Mouse (Mus musculus) brain, adult 10 weeks (tissue): ENCODE data around the gene Nfkbie. TPM values are rescaled to one million over a fixed set of nuclear protein-coding genes. Genes with fewer than 3 reads are reported as not detected.

Experiments
- polyA plus RNA-seq: library from polyadenylated mRNA; stranded (reverse); fragments of 350-450 nt; fragmentation: Illumina TruSeq; extraction: RNeasy Lipid Tissue Mini Kit (QIAGEN cat#74804); gene quantifications from one replicate; pipeline ENCODE4 v1.2.3, GENCODE M21; 2015; ENCODE audit warnings: low read depth, low replicate concordance

The Nfkbie gene
- 2.3 TPM for polyA plus RNA-seq

GRCm38 (mm10) chr17:45555452-45556106, at the start of gene Nfkbie:
Nfkbie (plus strand) TSS chr17:45555703.

DNA sequence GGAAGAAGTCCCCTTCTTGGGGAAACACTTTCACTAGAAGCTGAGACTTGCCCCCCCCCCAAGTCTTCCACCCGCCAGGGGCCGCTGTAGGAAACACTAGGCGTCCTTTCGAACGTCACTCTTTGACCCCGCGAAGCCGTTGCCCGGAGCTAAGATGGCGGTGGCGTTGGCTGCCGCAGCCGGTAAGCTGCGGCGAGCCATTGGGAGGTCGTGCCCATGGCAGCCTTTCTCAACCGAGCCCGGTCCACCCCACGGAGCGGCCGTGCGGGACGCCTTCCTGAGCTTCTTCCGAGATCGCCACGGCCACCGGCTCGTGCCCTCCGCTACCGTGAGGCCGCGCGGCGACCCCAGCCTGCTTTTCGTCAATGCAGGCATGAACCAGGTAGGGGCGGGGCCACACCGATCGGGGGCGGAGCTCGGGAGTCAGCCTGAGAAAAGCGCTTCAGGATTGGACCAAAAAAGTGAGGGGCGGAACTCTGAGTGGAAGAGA, 48.8 kb upstream of the Nfkbie start, which contains the start of gene Aars2:
TSS of gene Aars2 (plus strand) at position 142 of the 490 bp plus-strand sequence.

GRCm38 (mm10) chr17:45523263-45523662, 32.2 kb upstream of the Nfkbie start, which contains the start of gene Tcte1:
Tcte1 (plus strand) TSS chr17:45523434.

DNA sequence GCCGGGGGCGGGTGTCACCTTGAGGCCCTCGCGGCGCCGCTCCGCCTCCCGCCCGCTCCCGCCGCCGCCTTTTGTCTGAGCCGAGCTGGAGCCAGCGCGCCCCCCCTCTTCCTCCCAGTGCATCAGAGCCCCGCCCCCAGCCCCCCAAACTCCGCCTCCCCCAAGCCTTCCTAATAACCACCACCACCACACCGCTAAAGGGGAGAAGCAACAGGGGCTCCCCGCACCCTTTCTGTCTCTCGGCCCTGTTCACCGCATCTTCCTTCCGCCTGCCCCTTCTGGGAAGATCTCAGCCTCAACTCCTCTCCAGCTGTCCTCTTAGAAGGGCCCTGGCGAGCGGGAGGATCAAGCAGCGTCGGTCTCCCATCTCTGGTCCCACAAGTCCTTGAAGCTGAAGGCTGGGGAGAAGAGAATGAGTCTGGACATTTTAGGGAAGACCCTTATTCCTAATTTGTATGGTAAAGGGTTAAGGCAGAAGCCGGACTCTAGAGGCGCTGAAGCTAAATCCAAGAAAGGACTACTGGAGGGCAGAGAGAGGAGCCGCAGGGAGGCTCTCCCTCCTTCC, 5.8 kb upstream of the Nfkbie start, which contains the start of gene Tmem151b:
TSS of gene Tmem151b (minus strand) at position 61 of the 565 bp plus-strand sequence.

DNA sequence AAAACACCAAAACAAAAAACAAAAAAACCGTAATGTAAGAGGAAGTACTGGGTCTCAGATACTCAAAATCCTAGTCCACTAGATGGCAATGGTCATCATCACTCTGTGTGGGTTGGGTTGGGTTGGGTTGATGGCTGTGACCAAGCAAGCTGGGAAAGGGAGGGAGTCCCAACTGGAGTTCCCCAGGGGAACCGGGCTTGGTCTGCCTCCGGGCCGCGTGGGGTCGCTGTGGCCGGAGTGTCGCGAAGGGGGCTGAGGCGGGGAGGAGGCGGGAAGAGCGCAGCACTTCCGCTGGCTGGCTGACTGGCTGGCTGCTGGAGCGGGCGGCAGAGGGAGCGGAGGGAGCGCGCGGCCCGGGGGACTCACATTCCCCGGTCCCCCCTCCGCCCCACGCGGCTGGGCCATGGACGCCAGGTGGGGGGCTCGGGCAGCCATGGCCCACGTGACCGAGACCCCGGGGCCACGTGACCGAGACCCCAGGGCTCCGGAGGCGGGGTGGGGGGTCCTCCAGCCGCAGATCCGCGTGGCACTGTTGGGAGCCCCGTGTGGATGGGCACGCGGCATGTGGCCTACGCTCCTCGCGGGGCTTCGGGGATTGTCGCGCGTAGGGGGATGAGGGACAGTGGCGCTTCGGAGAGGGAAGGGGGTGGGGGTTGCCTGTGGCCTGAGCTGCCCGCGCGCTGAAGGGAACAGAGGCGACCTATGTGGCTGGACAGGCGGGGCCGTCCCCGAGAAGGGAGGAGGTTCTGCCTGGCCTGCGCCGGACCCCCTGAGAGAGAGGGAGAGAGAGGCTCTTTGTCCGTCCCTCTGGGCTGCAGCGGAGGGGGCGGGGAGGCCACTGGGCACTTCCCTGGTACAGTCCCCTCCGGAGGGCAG, 8.4 kb downstream of the Nfkbie start, which contains the start of gene Slc35b2:
TSS of gene Slc35b2 (plus strand) at position 220 of the 876 bp plus-strand sequence.

GRCm38 (mm10) chr17:45573087-45573779, 17.7 kb downstream of the Nfkbie start, which contains the start of gene Hsp90ab1:
Hsp90ab1 (minus strand) TSS chr17:45573271.

DNA sequence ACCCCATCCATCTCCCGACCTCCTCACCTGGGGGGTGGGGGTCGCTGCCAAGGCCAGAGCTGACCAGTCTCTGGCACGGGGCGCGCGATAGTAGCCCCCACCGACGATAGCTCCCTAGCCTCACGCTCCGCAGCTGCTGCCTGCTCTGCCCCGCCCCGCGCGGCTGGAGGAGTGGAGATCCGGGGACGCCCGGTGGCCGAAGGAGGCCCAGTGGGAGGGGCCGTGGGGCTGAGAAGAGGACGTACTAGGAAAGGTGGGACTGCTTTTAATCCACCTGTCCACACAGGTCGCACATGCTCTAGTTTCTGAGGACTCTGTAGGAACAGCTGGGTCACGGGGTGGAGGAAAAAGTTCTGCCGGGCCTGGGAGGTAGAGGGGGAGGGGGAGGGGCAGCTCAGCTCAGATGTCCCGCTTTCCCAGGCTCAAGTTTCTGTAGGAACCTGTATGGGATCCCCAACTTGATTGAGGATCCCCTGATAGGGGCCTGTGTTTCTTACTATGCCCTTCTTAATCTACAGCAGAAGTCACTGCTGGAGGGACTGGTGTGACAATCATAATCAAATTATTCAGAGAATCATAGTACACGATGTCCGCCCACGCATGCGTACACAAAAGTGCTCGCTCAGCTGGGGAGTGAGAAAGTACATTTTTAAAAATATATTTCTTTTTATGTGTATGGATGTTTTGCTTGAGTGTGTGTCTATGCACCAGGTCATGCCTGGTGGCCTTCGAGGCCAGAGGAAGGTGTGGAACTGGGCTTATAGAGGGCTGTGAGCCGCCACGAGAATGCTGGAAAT, 44.1 kb downstream of the Nfkbie start, which contains the start of gene Slc29a1:
TSS of gene Slc29a1 (minus strand) at position 161 of the 797 bp plus-strand sequence.

DNA sequence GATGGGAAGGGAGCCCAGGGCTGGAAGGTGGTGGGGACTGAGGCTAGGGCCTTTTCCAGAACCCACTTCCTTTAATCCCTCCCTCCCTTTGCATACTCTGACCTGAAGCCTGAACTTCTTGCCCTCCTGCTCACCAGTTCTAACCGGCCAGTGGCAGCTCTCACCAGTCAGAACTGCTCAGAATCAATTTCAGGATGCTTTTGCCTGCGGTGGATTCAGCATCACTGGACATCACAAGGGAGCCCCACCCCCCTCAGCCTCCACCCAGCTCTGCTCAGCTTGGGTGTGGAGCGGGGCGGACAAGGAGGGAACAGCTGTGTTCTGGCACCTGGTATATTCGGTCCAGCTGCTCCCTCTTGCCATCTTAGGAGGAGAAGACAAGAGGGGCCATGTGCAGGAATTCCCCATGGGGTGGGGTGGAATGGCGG, 46.4 kb downstream of the Nfkbie start, which contains the start of gene Mymx:
TSS of gene Mymx (minus strand) at position 226 of the 428 bp plus-strand sequence.

Other genes starting within 250 kb of the Nfkbie start
- gene Cdc5l, start 122.0 kb upstream of the Nfkbie start, polyA plus RNA-seq: 48.2 TPM
- gene Spats1, start 80.3 kb upstream of the Nfkbie start, polyA plus RNA-seq: 3.8 TPM
- gene Aars2, start 48.9 kb upstream of the Nfkbie start, polyA plus RNA-seq: 18.7 TPM
- gene Tcte1, start 32.3 kb upstream of the Nfkbie start, polyA plus RNA-seq: 1.3 TPM
- 63.3 TPM for gene Tmem151b, start 6.0 kb upstream of the Nfkbie start, polyA plus RNA-seq
- gene Slc35b2, start 8.2 kb downstream of the Nfkbie start, polyA plus RNA-seq: 43.5 TPM
- gene Hsp90ab1, start 17.6 kb downstream of the Nfkbie start, polyA plus RNA-seq: 1,536 TPM
- gene Slc29a1, start 43.9 kb downstream of the Nfkbie start, polyA plus RNA-seq: 33.4 TPM
- gene Mymx, start 46.4 kb downstream of the Nfkbie start, polyA plus RNA-seq: not detected
- 0.16 TPM for gene Capn11, start 103.6 kb downstream of the Nfkbie start, polyA plus RNA-seq
- 75.3 TPM for gene Mrpl14, start 130.6 kb downstream of the Nfkbie start, polyA plus RNA-seq
- 110 TPM for gene Tmem63b, start 131.2 kb downstream of the Nfkbie start, polyA plus RNA-seq
- gene 1600014C23Rik, start 178.1 kb downstream of the Nfkbie start, polyA plus RNA-seq: not detected